Mouse (Mus musculus) kidney, postnatal 0 days (tissue): ENCODE measurements around the gene Nelfb. TPM values are rescaled to one million over a fixed set of nuclear protein-coding genes. Genes with fewer than 3 reads are reported as not detected.

Source experiments
- ATAC-seq: fragments of 200-750 bp; cut with Nextera tagmentation; replicated peaks from 2 replicates; pipeline ENCODE4 v1.8.0; 2017; ENCODE audit warnings: low read depth, moderate number of reproducible peaks, moderate TSS enrichment, moderate library complexity; ENCODE audit not compliant: low FRiP score
- DNase-seq: peaks from one replicate; pipeline ENCODE4 v3.0.0-alpha.2; 2016; ENCODE audit warnings: low spot score
- H3K27ac ChIP-seq: fragments of 300-500 bp; sonication (generic); 2 replicates; pipeline ENCODE4 v1.5.1; 2014; ENCODE audit warnings: mild to moderate bottlenecking
- H3K27me3 ChIP-seq: fragments of 300-500 bp; sonication (generic); 2 replicates; pipeline ENCODE4 v1.6.1; 2014; ENCODE audit warnings: low read length, mixed read lengths; ENCODE audit not compliant: insufficient read depth
- H3K36me3 ChIP-seq: fragments of 300-500 bp; sonication (generic); 2 replicates; pipeline ENCODE4 v1.6.1; 2014; ENCODE audit warnings: low read length, mixed read lengths; ENCODE audit not compliant: insufficient read depth
- H3K4me1 ChIP-seq: fragments of 300-500 bp; sonication (generic); replicated peaks from 2 replicates; pipeline ENCODE4 v1.6.1; 2014; ENCODE audit warnings: antibody characterized with exemption, low read length, mixed read lengths; ENCODE audit not compliant: insufficient read depth
- H3K4me2 ChIP-seq: fragments of 300-500 bp; sonication (generic); 2 replicates; pipeline ENCODE4 v1.6.1; 2014; ENCODE audit warnings: mild to moderate bottlenecking, low read length, moderate library complexity, mixed read lengths
- H3K4me3 ChIP-seq: fragments of 300-500 bp; sonication (generic); replicated peaks from 2 replicates; pipeline ENCODE4 v1.5.1; 2014; ENCODE audit warnings: low read depth, low read length
- H3K9ac ChIP-seq: fragments of 300-500 bp; sonication (generic); 2 replicates; pipeline ENCODE4 v1.6.1; 2014; ENCODE audit warnings: low read depth, low read length
- H3K9me3 ChIP-seq: fragments of 300-500 bp; sonication (generic); replicated peaks from 2 replicates; pipeline ENCODE4 v1.6.1; 2016; ENCODE audit warnings: low read length, inconsistent platforms, mixed read lengths
- CTCF ChIP-seq: IDR thresholded peaks from 2 replicates; pipeline ENCODE4 v1.5.1; 2016; ENCODE audit warnings: antibody characterized with exemption, low read depth, mild to moderate bottlenecking, moderate library complexity
- WGBS: fragments of 180-500 bp; shearing (Covaris S2); extraction: QIAGEN DNeasy Blood & Tissue Kit; methylation state at CpG from one replicate; pipeline ENCODE4 v1.1.7; 2014; 5-methylcytosine and 5-hydroxymethylcytosine counted together
- polyA plus RNA-seq: library from polyadenylated mRNA; unstranded; fragments of >200 nt; fragmentation: Nextera tagmentation; extraction: Ambion mirVana; gene quantifications from 2 replicates; pipeline ENCODE4 v1.2.1, GENCODE M21; 2015

Gene Nelfb
- polyA plus RNA-seq, 1 experiment from 2014 or later = 74.0 TPM

- no peaks in the 10 kb centered on the region for H3K27me3 ChIP-seq
- no peak for ATAC-seq
- no peak for DNase-seq
- H3K27ac ChIP-seq = peak overlapping the region; percentile 59
- peak overlapping the region; percentile 26; the same call in 1 of the 2 replicates for H3K4me3 ChIP-seq
- H3K9me3 ChIP-seq = no peaks in the 10 kb centered on the region
- TF ChIP-seq CTCF = no peak
- peak overlapping the region; percentile 92 for H3K4me2 ChIP-seq
- H3K36me3 ChIP-seq = no peaks in the 10 kb centered on the region
- WGBS = 51% methylated on average over 8 of the region's 8 CpGs
- H3K9ac ChIP-seq = peak overlapping the region; percentile 36; the same call in 1 of the 2 replicates
- H3K4me1 ChIP-seq = peaks cover 20% of the 10 kb centered on the region
These were observed 29.0 kb upstream of the Nelfb start for GRCm38 (mm10) chr2:25240310-25240709.

- no peak for ATAC-seq
These were observed 28.5 kb upstream of the Nelfb start for GRCm38 (mm10) chr2:25239766-25240165.

DNA sequence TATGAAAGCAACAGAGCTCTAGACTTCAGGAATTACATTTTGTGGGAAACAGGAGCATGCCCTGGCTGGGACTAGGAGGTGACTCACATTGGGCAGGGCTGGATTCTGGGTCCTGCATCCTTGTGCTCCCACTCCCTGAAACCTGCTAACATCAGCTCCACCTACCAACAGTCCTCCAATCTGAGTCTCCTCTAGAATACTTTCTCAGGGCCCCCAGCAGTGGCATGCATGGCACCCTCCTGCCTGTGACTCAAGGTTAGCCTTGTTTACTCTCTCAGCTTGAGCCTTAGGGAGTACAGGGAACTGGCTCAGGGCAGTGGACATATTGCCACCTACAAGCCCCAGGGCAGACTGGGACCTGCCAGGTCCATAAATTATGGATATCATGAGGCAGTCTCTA lies 26.8 kb upstream of the Nelfb start:
- ATAC-seq (no peak), DNase-seq (no peak)
- no peak overlapping the region for H3K4me2 ChIP-seq
- no peaks in the 10 kb centered on the region for H3K36me3 ChIP-seq
- no peak overlapping the region for H3K9ac ChIP-seq
- H3K4me3 ChIP-seq = no peak overlapping the region
- no peaks in the 10 kb centered on the region for H3K27me3 ChIP-seq
- H3K27ac ChIP-seq = peak overlapping the region; percentile 47; the same call in 1 of the 2 replicates
- H3K4me1 ChIP-seq = peaks cover 20% of the 10 kb centered on the region
- no peak for TF ChIP-seq CTCF
- no peaks in the 10 kb centered on the region for H3K9me3 ChIP-seq

More at GRCm38 (mm10) chr2:25239766-25240165, 28.5 kb upstream of the Nelfb start:
- WGBS = 88% methylated on average over 3 of the region's 3 CpGs
- no peak overlapping the region for H3K27ac ChIP-seq
- H3K4me3 ChIP-seq = no peak overlapping the region
- H3K27me3 ChIP-seq = no peaks in the 10 kb centered on the region
- H3K36me3 ChIP-seq = no peaks in the 10 kb centered on the region
- no peak overlapping the region for H3K4me2 ChIP-seq
- peaks cover 20% of the 10 kb centered on the region for H3K4me1 ChIP-seq
- TF ChIP-seq CTCF = no peak
- no peaks in the 10 kb centered on the region for H3K9me3 ChIP-seq
- H3K9ac ChIP-seq = no peak overlapping the region
- no peak for DNase-seq

DNA sequence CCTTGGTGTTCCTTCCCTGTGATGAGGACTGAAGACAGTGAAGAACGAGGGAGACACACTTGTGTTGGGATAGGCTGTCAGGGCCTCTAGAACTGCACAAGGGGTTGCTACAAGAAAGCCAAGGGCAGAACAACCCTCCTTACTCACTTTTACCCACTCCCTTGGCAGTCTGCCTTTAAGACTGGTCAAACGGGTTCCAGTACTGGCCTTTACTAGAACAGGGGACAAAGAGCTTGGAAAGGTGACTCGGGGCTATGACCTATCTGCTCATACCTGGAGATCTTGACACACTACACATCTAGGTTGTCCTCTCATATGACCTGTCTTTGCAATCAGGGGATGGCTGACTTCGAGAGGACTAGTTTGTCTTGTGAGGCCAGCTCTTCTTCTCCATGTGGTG lies 26.2 kb upstream of the Nelfb start:
- TF ChIP-seq CTCF = no peak
- no peak for ATAC-seq
- 53% methylated on average over 4 of the region's 4 CpGs for WGBS
- Histone ChIP-seq H3K27me3 (no peaks in the 10 kb centered on the region), H3K9me3 (no peaks in the 10 kb centered on the region), H3K4me3 (no peak overlapping the region), H3K9ac (no peak overlapping the region), H3K27ac (peak overlapping the region; percentile 47), H3K4me1 (peaks cover 15% of the 10 kb centered on the region), H3K36me3 (no peaks in the 10 kb centered on the region), H3K4me2 (no peak overlapping the region)
- peak; percentile 7 for DNase-seq

DNA sequence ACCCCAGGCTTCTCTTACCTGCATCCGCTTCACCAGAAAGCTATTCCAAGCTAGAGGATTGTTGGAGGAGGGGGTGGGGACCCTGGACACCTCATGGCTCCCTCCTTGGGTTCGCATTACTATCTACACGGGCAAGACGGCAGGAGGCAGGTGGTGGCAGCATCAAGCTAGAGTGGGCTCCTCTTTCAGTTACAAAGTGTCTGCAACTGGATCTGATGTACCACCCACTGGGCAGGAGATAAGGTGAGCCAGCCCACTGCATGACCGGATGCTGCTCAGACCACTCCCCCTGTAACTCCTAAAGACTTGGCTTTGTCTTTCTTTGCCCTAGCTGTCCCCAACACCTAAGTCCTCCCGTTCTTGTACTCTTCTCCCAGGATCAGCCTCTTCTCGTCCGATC lies 25.3 kb upstream of the Nelfb start, which contains the start of gene Rnf224:
Gene Rnf224 (minus strand): TSS at position 174 of the 400 bp plus-strand sequence.
- DNase-seq (peak; percentile 25), ATAC-seq (no peak)
- TF ChIP-seq CTCF = no peak
- Histone ChIP-seq H3K9me3 (no peaks in the 10 kb centered on the region), H3K4me2 (no peak within 1 kb of the TSS), H3K36me3 (no peaks in the 10 kb centered on the region), H3K27me3 (no peaks in the 10 kb centered on the region), H3K4me1 (peaks cover 13% of the 10 kb centered on the region), H3K4me3 (no peak within 1 kb of the TSS), H3K27ac (peak within 1 kb of the TSS; percentile 47; the same call in 1 of the 2 replicates), H3K9ac (no peak within 1 kb of the TSS)
- WGBS = 35% methylated on average over 8 of the region's 8 CpGs

DNA sequence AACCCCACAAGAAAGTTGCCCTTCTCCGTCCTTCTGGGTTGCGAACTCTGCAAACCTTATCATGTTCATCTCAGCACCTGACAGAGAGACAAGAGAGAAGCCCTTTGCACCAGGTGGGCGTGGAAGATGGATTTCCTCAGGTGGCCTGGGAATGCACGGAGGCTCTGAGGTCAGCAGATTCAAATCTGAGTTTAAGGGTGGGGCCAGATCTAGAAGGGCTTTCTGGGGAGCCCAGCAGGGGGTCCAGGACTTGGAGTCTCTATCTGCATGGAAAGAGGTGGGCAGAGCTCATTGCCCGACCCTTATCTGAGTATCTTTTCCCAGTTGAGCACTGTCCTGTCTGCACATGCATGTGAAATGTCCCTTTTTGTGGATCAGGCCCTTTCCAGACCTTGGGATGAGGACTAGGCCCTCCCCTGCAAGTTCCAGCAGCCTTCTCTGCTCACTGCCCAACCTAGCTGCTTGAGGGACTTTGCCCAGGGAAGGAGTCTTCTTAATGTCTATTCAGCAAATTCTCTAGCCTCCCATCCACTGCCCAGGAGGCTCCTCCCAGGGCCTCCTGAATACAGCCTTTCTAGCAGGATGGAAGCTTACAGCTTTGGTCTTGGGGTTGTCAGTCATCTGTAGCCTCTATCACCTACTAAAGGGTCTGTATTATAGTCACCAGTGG lies 23.4 kb upstream of the Nelfb start:
- TF ChIP-seq CTCF = no peak
- H3K27me3 ChIP-seq = no peaks in the 10 kb centered on the region
- WGBS = 71% methylated on average over 5 of the region's 5 CpGs
- no peak overlapping the region for H3K9ac ChIP-seq
- no peak overlapping the region for H3K4me3 ChIP-seq
- no peaks in the 10 kb centered on the region for H3K4me1 ChIP-seq
- H3K9me3 ChIP-seq = no peaks in the 10 kb centered on the region
- peak; percentile 67 for ATAC-seq
- no peak overlapping the region for H3K4me2 ChIP-seq
- peak overlapping the region; percentile 25; the same call in 1 of the 2 replicates for H3K27ac ChIP-seq
- H3K36me3 ChIP-seq = no peaks in the 10 kb centered on the region
- peak; percentile 11 for DNase-seq
